Mouse (Mus musculus) C2C12 (cell line): ENCODE measurements at regions not wholly inside any gene's neighbourhood (a gene's known extent, or its start where the extent isn't known, plus 50 kb on each side); places are given as distances from the start of the nearest gene placed in this dataset.

ENCODE experiments used
- CTCF ChIP-seq: IDR thresholded peaks from one replicate; pipeline ENCODE4 v1.5.1; 2011; ENCODE audit not compliant: control insufficient read depth, insufficient read depth, insufficient read length
- MAX ChIP-seq: IDR thresholded peaks from one replicate; pipeline ENCODE4 v1.6.1; 2011; ENCODE audit warnings: mild to moderate bottlenecking, control low read depth

- TF ChIP-seq CTCF (no peak), MAX (no peak)
Measured at GRCm38 (mm10) chrX:11644484-11644883, 316.9 kb downstream of the H2al1j start.
